Mouse (Mus musculus): ENCODE measurements around the gene Fam227b.

GRCm38 (mm10) chr2:126006742-126007141, 145.1 kb downstream of the Fam227b start:
- no peak for TF ChIP-seq CTCF (IDR thresholded peaks at IDR 0.05; ENCODE audit: low read depth, low read length)
- no peak for TF ChIP-seq POLR2A (IDR thresholded peaks at IDR 0.05; ENCODE audit: extremely low read depth, insufficient read depth, low read length)
